Mouse (Mus musculus) heart, adult 2 months (tissue): ENCODE results near the gene Msantd1.

Source experiments
- CTCF ChIP-seq: fragments of 200-600 bp; IDR thresholded peaks from 2 replicates; pipeline ENCODE4 v1.8.1; 2022; ENCODE audit warnings: antibody characterized with exemption, mild to moderate bottlenecking, moderate library complexity
- POLR2A ChIP-seq: fragments of 200-500 bp; IDR thresholded peaks from 2 replicates; pipeline ENCODE4 v1.6.1; 2011; ENCODE audit warnings: mild to moderate bottlenecking, low read depth, low read length, control low read depth; ENCODE audit not compliant: insufficient read depth

DNA sequence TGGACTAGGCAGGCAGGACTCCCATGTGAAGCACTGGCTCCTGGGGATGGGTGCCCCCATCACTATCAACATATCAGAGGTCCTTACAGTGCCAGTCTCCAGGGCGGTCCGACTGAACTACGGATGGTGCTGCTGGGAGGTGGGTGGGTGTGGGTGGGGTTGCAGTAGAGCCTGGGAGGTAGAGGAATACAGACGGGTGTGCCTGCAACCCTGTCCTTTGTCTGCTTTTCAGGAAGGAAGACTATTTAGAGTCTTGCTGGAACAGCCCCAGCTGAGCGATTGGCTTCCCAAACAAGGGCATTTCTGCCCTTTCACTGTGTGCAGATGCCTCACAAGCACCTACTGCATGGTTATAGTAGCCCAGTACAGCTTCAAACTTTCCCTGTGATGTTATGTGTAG is 60.6 kb downstream of the Msantd1 start:
- TF ChIP-seq POLR2A (peak; percentile 28; the same call in 1 of the 2 replicates), CTCF (no peak)
